Mouse (Mus musculus) kidney, embryonic 14.5 days (tissue): ENCODE data around the gene Sept9. TPM values are rescaled to one million over a fixed set of nuclear protein-coding genes. Genes with fewer than 3 reads are reported as not detected.

ENCODE experiments used
- ATAC-seq: fragments of 200-750 bp; cut with Nextera tagmentation; 2 replicates; pipeline ENCODE4 v1.8.0; 2017; ENCODE audit warnings: moderate number of reproducible peaks, mild to moderate bottlenecking, moderate TSS enrichment, moderate library complexity; ENCODE audit not compliant: low FRiP score, low TSS enrichment
- H3K27ac ChIP-seq: fragments of 300-500 bp; sonication (generic); 2 replicates; pipeline ENCODE4 v1.5.1; 2014; ENCODE audit warnings: low read depth, mild to moderate bottlenecking, low read length, moderate library complexity, mixed read lengths
- H3K27me3 ChIP-seq: fragments of 300-500 bp; sonication (generic); 2 replicates; pipeline ENCODE4 v1.6.1; 2014; ENCODE audit warnings: mild to moderate bottlenecking, low read length; ENCODE audit not compliant: control insufficient read depth, insufficient read depth
- H3K36me3 ChIP-seq: fragments of 300-500 bp; sonication (generic); 2 replicates; pipeline ENCODE4 v1.6.1; 2014; ENCODE audit warnings: low read length, mixed read lengths; ENCODE audit not compliant: control insufficient read depth, insufficient read depth
- H3K4me1 ChIP-seq: fragments of 300-500 bp; sonication (generic); 2 replicates; pipeline ENCODE4 v1.6.1; 2014; ENCODE audit warnings: low read length, mixed read lengths; ENCODE audit not compliant: control insufficient read depth, insufficient read depth
- H3K4me2 ChIP-seq: fragments of 300-500 bp; sonication (generic); replicated peaks from 2 replicates; pipeline ENCODE4 v1.6.1; 2014; ENCODE audit warnings: low read depth, mild to moderate bottlenecking, low read length
- H3K4me3 ChIP-seq: fragments of 300-500 bp; sonication (generic); 2 replicates; pipeline ENCODE4 v1.5.1; 2014; ENCODE audit warnings: mild to moderate bottlenecking, low read length
- H3K9ac ChIP-seq: fragments of 300-500 bp; sonication (generic); 2 replicates; pipeline ENCODE4 v1.6.1; 2014; ENCODE audit warnings: low read depth, mild to moderate bottlenecking, low read length, moderate library complexity
- H3K9me3 ChIP-seq: fragments of 300-500 bp; sonication (generic); 2 replicates; pipeline ENCODE4 v1.6.1; 2016; ENCODE audit warnings: low read length; ENCODE audit not compliant: control insufficient read depth
- WGBS: fragments of 180-500 bp; shearing (Covaris S2); extraction: QIAGEN DNeasy Blood & Tissue Kit; methylation state at CpG from one replicate; pipeline ENCODE4 v1.1.7; 2014; 5-methylcytosine and 5-hydroxymethylcytosine counted together
- polyA plus RNA-seq: library from polyadenylated mRNA; unstranded; fragments of >200 nt; fragmentation: Nextera tagmentation; extraction: Ambion mirVana; gene quantifications from 2 replicates; pipeline ENCODE4 v1.2.1, GENCODE M21; 2014

Gene Sept9
- polyA plus RNA-seq, 1 experiment from 2014 or later: 104 TPM

- H3K4me2 ChIP-seq: peak overlapping the region; percentile 42
- WGBS: under 1% methylated on average over 34 of the region's 34 CpGs
- H3K36me3 ChIP-seq: no peaks in the 10 kb centered on the region
- no peaks in the 10 kb centered on the region for H3K9me3 ChIP-seq
- peaks cover 21% of the 10 kb centered on the region for H3K27me3 ChIP-seq
- H3K27ac ChIP-seq: no peak overlapping the region
- H3K4me3 ChIP-seq: peak overlapping the region; percentile 21
- no peak overlapping the region; the same call in 1 of the 2 replicates for H3K9ac ChIP-seq
- no peak for ATAC-seq
- peaks cover 37% of the 10 kb centered on the region for H3K4me1 ChIP-seq
Measured at GRCm38 (mm10) chr11:117394230-117395137, 195.0 kb downstream of the Sept9 start.

DNA sequence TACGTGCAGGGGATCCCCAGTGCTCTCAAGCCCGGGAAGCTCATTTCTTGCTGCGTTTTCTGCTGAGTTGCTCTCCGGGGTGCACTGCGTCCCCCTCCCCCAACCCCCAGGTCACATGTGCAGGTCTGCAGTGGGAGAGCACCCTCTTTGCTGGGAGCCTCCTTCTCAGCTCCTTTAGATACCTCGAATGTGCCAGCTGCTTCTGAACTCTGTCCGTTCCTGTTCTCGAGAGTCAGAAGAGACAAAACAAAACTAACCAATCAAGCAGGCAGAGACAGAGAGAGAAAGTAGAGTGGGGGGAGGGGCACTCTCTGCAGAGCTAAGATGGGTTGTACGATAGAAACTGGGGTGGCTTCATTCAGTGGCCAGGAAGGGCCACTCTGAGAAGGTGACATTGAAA lies 195.8 kb downstream of the Sept9 start:
- 4% methylated on average over 9 of the region's 9 CpGs for WGBS
- no peak overlapping the region for H3K27ac ChIP-seq
- H3K4me1 ChIP-seq: peaks cover 32% of the 10 kb centered on the region
- H3K9ac ChIP-seq: no peak overlapping the region
- H3K4me3 ChIP-seq: no peak overlapping the region
- no peaks in the 10 kb centered on the region for H3K36me3 ChIP-seq
- peak overlapping the region; percentile 17; the same call in 1 of the 2 replicates for H3K4me2 ChIP-seq
- H3K9me3 ChIP-seq: no peaks in the 10 kb centered on the region
- ATAC-seq: no peak
- H3K27me3 ChIP-seq: peaks cover 21% of the 10 kb centered on the region

- WGBS: 51% methylated on average over 3 of the region's 3 CpGs
Measured at GRCm38 (mm10) chr11:117396929-117397328, 197.5 kb downstream of the Sept9 start.

GRCm38 (mm10) chr11:117397755-117398154 lies 198.3 kb downstream of the Sept9 start:
- H3K27ac ChIP-seq: no peak overlapping the region
- 30% methylated on average over 4 of the region's 4 CpGs for WGBS
- no peak overlapping the region for H3K9ac ChIP-seq
- peaks cover 21% of the 10 kb centered on the region for H3K27me3 ChIP-seq
- H3K4me1 ChIP-seq: peaks cover 20% of the 10 kb centered on the region
- H3K4me3 ChIP-seq: no peak overlapping the region
- H3K9me3 ChIP-seq: peaks cover 4% of the 10 kb centered on the region; the same call in 1 of the 2 replicates
- no peak overlapping the region for H3K4me2 ChIP-seq
- no peaks in the 10 kb centered on the region for H3K36me3 ChIP-seq
- no peak for ATAC-seq

More at GRCm38 (mm10) chr11:117396929-117397328, 197.5 kb downstream of the Sept9 start:
- Histone ChIP-seq H3K27me3 (peaks cover 21% of the 10 kb centered on the region), H3K4me3 (no peak overlapping the region), H3K9ac (no peak overlapping the region), H3K36me3 (no peaks in the 10 kb centered on the region), H3K4me1 (peaks cover 20% of the 10 kb centered on the region), H3K9me3 (peaks cover 2% of the 10 kb centered on the region; the same call in 1 of the 2 replicates), H3K4me2 (no peak overlapping the region), H3K27ac (no peak overlapping the region)
- no peak for ATAC-seq

GRCm38 (mm10) chr11:117398191-117398590 lies 198.7 kb downstream of the Sept9 start:
- 32% methylated on average over 7 of the region's 7 CpGs for WGBS
- peaks cover 20% of the 10 kb centered on the region for H3K4me1 ChIP-seq
- no peak overlapping the region for H3K4me3 ChIP-seq
- no peak overlapping the region for H3K27ac ChIP-seq
- H3K36me3 ChIP-seq: no peaks in the 10 kb centered on the region
- peaks cover 4% of the 10 kb centered on the region; the same call in 1 of the 2 replicates for H3K9me3 ChIP-seq
- H3K27me3 ChIP-seq: peaks cover 21% of the 10 kb centered on the region
- no peak overlapping the region for H3K9ac ChIP-seq
- no peak for ATAC-seq
- H3K4me2 ChIP-seq: no peak overlapping the region

- Histone ChIP-seq H3K9ac (no peak overlapping the region), H3K27me3 (peaks cover 7% of the 10 kb centered on the region; the same call in 1 of the 2 replicates), H3K27ac (no peak overlapping the region), H3K4me3 (no peak overlapping the region), H3K4me2 (no peak overlapping the region), H3K36me3 (no peaks in the 10 kb centered on the region), H3K4me1 (0 out of 2 replicates have a peak, but pooled peaks cover 6% of the 10 kb centered on the region), H3K9me3 (peaks cover 4% of the 10 kb centered on the region; the same call in 1 of the 2 replicates)
- no peak for ATAC-seq
- 82% methylated on average over 10 of the region's 10 CpGs for whole genome bisulfite sequencing
Measured at GRCm38 (mm10) chr11:117401583-117402367, 202.3 kb downstream of the Sept9 start.

DNA sequence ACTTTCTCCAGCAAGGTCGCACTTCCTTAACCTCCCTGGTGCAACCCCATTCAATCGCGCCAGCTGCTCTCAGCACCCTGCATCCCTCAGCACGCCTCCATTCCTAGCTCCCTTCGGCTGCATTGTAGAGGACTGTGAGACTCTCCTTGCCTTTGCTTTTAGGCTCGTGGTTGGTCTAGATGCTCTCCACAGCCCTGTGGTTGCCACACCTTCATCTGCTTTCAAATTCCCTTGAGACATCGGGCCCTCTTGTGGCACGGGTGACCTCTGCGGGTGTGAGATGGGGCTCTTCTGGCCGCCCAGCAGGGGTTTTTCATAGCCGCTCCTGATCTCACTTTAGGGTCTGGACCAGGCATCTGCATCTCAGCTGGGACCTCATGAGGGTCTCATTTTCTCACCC lies 203.1 kb downstream of the Sept9 start:
- Histone ChIP-seq H3K36me3 (no peaks in the 10 kb centered on the region), H3K4me1 (peaks cover 12% of the 10 kb centered on the region; the same call in 1 of the 2 replicates), H3K27ac (no peak overlapping the region), H3K4me3 (no peak overlapping the region), H3K4me2 (no peak overlapping the region), H3K9me3 (peaks cover 4% of the 10 kb centered on the region; the same call in 1 of the 2 replicates), H3K9ac (no peak overlapping the region), H3K27me3 (peaks cover 7% of the 10 kb centered on the region; the same call in 1 of the 2 replicates)
- 84% methylated on average over 11 of the region's 11 CpGs for WGBS
- ATAC-seq: no peak

DNA sequence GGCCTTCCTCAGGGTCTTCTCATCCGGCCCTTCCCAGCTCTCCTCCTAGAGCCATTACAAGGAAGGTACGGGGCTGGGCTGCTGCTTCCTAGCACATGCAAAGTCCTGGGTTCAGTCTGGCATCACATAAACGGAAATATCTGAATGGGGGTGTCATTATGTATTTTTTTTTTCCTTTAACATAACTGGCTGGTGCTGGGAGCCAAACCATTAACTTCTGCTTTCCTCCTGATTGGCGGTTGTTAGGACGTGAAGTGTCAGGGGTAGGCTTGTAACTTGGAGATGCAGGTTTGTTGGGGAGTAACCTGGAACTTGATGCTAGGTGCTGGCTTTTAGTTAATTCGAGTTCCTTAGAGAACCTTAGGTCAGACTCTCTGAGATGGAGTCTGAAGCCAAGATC lies 203.6 kb downstream of the Sept9 start:
- Histone ChIP-seq H3K4me1 (peaks cover 12% of the 10 kb centered on the region; the same call in 1 of the 2 replicates), H3K27ac (no peak overlapping the region), H3K4me3 (no peak overlapping the region), H3K27me3 (peaks cover 6% of the 10 kb centered on the region; the same call in 1 of the 2 replicates), H3K36me3 (no peaks in the 10 kb centered on the region), H3K9me3 (peaks cover 4% of the 10 kb centered on the region; the same call in 1 of the 2 replicates), H3K9ac (no peak overlapping the region), H3K4me2 (no peak overlapping the region)
- WGBS: 82% methylated on average over 6 of the region's 6 CpGs
- ATAC-seq: no peak
